Mouse (Mus musculus) embryonic facial prominence, embryonic 10.5 days (tissue): ENCODE results near the gene Atrnl1. TPM values are rescaled to one million over a fixed set of nuclear protein-coding genes. Genes with fewer than 3 reads are reported as not detected.

Experiments used
- DNase-seq: peaks from one replicate; pipeline ENCODE4 v3.0.0-alpha.2; 2017; ENCODE audit warnings: low spot score
- H3K27ac ChIP-seq: fragments of 300-500 bp; sonication (generic); replicated peaks from 2 replicates; pipeline ENCODE4 v1.5.1; 2016; ENCODE audit warnings: mild to moderate bottlenecking
- H3K27me3 ChIP-seq: fragments of 300-500 bp; sonication (generic); replicated peaks from 2 replicates; pipeline ENCODE4 v1.6.1; 2016; ENCODE audit warnings: low read depth, mild to moderate bottlenecking; ENCODE audit not compliant: poor library complexity, severe bottlenecking
- H3K36me3 ChIP-seq: fragments of 300-500 bp; sonication (generic); replicated peaks from 2 replicates; pipeline ENCODE4 v1.6.1; 2016; ENCODE audit warnings: mild to moderate bottlenecking, moderate library complexity
- H3K4me1 ChIP-seq: fragments of 300-500 bp; sonication (generic); 2 replicates; pipeline ENCODE4 v1.6.1; 2016
- H3K4me3 ChIP-seq: fragments of 300-500 bp; sonication (generic); 2 replicates; pipeline ENCODE4 v1.5.1; 2016; ENCODE audit warnings: mild to moderate bottlenecking, moderate library complexity
- H3K9me3 ChIP-seq: fragments of 300-500 bp; sonication (generic); 2 replicates; pipeline ENCODE4 v1.6.1; 2016; ENCODE audit warnings: mild to moderate bottlenecking
- WGBS: fragments of 180-500 bp; shearing (Covaris S2); methylation state at CpG from one replicate; pipeline ENCODE4 v1.1.7; 2016; 5-methylcytosine and 5-hydroxymethylcytosine counted together
- polyA plus RNA-seq: library from polyadenylated mRNA; unstranded; fragments of >200 nt; fragmentation: Nextera tagmentation; extraction: Ambion mirVana; gene quantifications from 2 replicates; pipeline ENCODE4 v1.2.1, GENCODE M21; 2016

Gene Atrnl1
- polyA plus RNA-seq, 1 experiment from 2014 or later: 4.3 TPM

DNA sequence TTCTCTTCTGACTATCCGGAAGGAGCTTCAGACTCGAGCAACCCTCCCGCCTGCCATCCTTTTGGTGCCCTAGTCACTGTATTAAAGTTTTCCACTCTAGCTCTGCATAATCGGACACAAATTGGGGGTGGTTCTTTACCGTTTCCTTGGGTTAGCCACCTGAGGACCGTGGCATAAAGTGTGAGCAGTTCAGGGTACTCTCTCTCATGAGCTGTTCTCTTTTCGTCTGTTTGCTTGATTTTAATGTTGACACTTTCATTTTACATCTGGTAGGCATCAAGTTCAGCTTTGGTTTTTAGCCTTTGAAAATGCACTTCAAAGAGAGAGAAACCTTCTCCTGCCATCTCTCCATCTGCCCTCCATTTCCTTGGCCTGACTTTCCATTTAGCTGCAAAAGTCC is 484.9 kb downstream of the Atrnl1 start:
- WGBS: 65% methylated on average over 7 of the region's 7 CpGs
- H3K4me1 ChIP-seq: peaks cover 21% of the 10 kb centered on the region
- no peaks in the 10 kb centered on the region for H3K9me3 ChIP-seq
- no peaks in the 10 kb centered on the region; the same call in 1 of the 2 replicates for H3K27me3 ChIP-seq
- no peaks in the 10 kb centered on the region for H3K36me3 ChIP-seq
- H3K27ac ChIP-seq: no peak overlapping the region
- no peak for DNase-seq
- H3K4me3 ChIP-seq: no peak overlapping the region

DNA sequence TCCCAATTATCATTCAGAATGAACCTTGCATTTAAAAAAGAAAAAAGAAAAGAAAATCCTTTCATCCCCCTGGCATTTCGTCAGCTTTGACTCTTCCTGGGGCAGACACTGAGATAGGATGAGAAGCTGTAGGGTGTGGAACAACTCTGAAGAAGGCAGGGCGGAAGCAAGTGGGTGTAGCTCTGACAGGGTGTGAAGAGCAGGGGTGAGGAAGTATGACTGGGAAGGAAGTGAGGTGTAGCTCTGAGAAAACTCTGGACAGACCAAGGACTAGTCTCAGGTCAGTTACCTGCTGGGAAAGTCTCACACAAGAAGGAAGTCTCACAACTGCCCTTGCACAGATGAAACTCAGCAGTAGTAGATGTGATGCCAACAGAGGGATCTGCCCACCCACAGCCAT is 486.4 kb downstream of the Atrnl1 start:
- no peak overlapping the region for H3K4me3 ChIP-seq
- peaks cover 21% of the 10 kb centered on the region for H3K4me1 ChIP-seq
- peaks cover under 1% of the 10 kb centered on the region; the same call in 1 of the 2 replicates for H3K27me3 ChIP-seq
- no peaks in the 10 kb centered on the region for H3K9me3 ChIP-seq
- H3K36me3 ChIP-seq: no peaks in the 10 kb centered on the region
- no peak for DNase-seq
- no peak overlapping the region for H3K27ac ChIP-seq
- 86% methylated on average over 2 of the region's 2 CpGs for WGBS

GRCm38 (mm10) chr19:58099539-58099938 is 488.7 kb downstream of the Atrnl1 start:
- Histone ChIP-seq H3K36me3 (no peaks in the 10 kb centered on the region), H3K4me1 (peaks cover 23% of the 10 kb centered on the region), H3K4me3 (no peak overlapping the region), H3K27ac (no peak overlapping the region), H3K27me3 (peaks cover 24% of the 10 kb centered on the region; the same call in 1 of the 2 replicates), H3K9me3 (no peaks in the 10 kb centered on the region)
- 95% methylated on average over 5 of the region's 5 CpGs for WGBS
- DNase-seq: no peak

DNA sequence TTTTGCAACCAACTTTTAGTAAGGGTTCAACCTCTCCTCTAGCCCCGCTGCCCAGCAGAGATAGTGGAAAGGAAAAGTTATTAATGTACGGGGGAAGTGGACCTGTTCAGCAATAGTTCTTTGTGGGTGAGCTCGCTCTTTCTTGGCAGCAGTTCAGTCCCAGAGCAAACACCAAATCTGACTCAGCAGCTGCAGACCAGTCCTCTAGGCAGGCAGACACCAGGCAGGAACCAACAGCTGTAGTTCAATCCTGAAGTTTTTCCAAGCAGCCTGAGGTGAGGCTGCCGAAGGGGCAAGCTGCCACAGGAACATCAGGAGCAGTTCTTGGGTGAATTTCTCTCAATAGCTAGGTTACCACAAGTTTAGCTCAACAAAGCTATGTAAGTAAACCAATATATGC is 489.5 kb downstream of the Atrnl1 start:
- peaks cover 31% of the 10 kb centered on the region for H3K27me3 ChIP-seq

DNA sequence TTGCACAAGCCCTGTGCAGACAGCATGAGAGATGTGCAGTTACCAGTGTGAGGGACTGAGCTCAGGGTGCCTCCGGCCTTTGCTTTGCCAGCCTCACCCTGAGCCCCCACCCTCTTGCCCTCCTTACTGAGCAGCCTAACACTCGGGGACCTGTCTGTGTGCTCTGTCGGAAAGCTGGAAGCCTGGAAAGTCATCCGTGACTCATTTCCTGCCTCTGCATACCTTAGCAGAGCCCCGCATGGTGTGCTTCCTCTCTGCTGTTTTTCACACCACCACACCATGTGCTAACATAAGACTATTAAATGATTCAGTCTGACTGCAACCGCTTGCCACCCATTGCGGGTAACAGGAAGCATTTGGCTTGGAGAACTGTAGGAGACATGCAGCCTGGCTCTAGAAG is 493.7 kb downstream of the Atrnl1 start:
- Histone ChIP-seq H3K4me1 (peaks cover 18% of the 10 kb centered on the region), H3K4me3 (no peak overlapping the region), H3K36me3 (no peaks in the 10 kb centered on the region), H3K9me3 (no peaks in the 10 kb centered on the region), H3K27ac (no peak overlapping the region; the same call in 1 of the 2 replicates), H3K27me3 (peaks cover 58% of the 10 kb centered on the region)
- WGBS: 62% methylated on average over 7 of the region's 7 CpGs
- no peak for DNase-seq

More for the DNA sequence above, 489.5 kb downstream of the Atrnl1 start:
- WGBS: 92% methylated on average over 4 of the region's 4 CpGs
- Histone ChIP-seq H3K36me3 (no peaks in the 10 kb centered on the region), H3K27ac (no peak overlapping the region), H3K4me1 (peaks cover 17% of the 10 kb centered on the region), H3K9me3 (no peaks in the 10 kb centered on the region), H3K4me3 (no peak overlapping the region)
- DNase-seq: no peak

DNA sequence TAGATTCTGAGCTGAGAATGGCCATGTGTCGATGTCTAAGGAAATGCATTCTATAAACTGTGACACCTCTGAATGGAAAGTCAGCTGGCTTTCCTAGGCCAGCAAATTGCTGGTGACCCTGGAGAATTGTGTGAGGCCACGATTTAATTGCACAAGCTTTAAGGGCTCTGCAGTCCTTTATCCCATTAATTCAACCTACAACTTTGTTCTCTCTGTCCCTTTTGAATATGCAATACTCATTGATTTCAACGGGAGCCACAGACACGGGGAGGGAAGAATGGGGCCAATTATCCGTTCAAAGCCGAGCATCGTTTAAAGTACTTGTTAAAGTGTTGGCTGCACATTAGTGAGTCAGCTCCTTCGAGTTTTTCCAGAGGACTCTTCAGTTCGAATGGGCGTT is 496.8 kb downstream of the Atrnl1 start:
- peaks cover 29% of the 10 kb centered on the region for H3K4me1 ChIP-seq
- WGBS: 50% methylated on average over 10 of the region's 10 CpGs
- H3K9me3 ChIP-seq: no peaks in the 10 kb centered on the region
- no peaks in the 10 kb centered on the region for H3K36me3 ChIP-seq
- DNase-seq: no peak
- peaks cover 64% of the 10 kb centered on the region for H3K27me3 ChIP-seq
- no peak overlapping the region for H3K4me3 ChIP-seq
- H3K27ac ChIP-seq: no peak overlapping the region

- Histone ChIP-seq H3K27ac (no peak overlapping the region), H3K27me3 (peaks cover 36% of the 10 kb centered on the region), H3K4me3 (no peak overlapping the region), H3K4me1 (peaks cover 25% of the 10 kb centered on the region), H3K36me3 (no peaks in the 10 kb centered on the region), H3K9me3 (no peaks in the 10 kb centered on the region)
- no peak for DNase-seq
- WGBS: 97% methylated on average over 3 of the region's 3 CpGs
These were observed 499.7 kb downstream of the Atrnl1 start for GRCm38 (mm10) chr19:58110491-58110890.

GRCm38 (mm10) chr19:58111291-58111690 is 500.5 kb downstream of the Atrnl1 start:
- peaks cover 28% of the 10 kb centered on the region for H3K27me3 ChIP-seq
- no peak overlapping the region for H3K27ac ChIP-seq
- H3K4me3 ChIP-seq: no peak overlapping the region
- H3K36me3 ChIP-seq: no peaks in the 10 kb centered on the region
- H3K4me1 ChIP-seq: peaks cover 25% of the 10 kb centered on the region
- WGBS: 94% methylated on average over 6 of the region's 6 CpGs
- no peak for DNase-seq
- no peaks in the 10 kb centered on the region for H3K9me3 ChIP-seq

- H3K4me3 ChIP-seq: no peak overlapping the region
- 49% methylated on average over 5 of the region's 5 CpGs for WGBS
- H3K36me3 ChIP-seq: no peaks in the 10 kb centered on the region
- H3K27me3 ChIP-seq: peaks cover 22% of the 10 kb centered on the region
- H3K9me3 ChIP-seq: no peaks in the 10 kb centered on the region
- no peak for DNase-seq
- no peak overlapping the region for H3K27ac ChIP-seq
- H3K4me1 ChIP-seq: peaks cover 25% of the 10 kb centered on the region
These were observed 501.3 kb downstream of the Atrnl1 start for GRCm38 (mm10) chr19:58112151-58112550.

DNA sequence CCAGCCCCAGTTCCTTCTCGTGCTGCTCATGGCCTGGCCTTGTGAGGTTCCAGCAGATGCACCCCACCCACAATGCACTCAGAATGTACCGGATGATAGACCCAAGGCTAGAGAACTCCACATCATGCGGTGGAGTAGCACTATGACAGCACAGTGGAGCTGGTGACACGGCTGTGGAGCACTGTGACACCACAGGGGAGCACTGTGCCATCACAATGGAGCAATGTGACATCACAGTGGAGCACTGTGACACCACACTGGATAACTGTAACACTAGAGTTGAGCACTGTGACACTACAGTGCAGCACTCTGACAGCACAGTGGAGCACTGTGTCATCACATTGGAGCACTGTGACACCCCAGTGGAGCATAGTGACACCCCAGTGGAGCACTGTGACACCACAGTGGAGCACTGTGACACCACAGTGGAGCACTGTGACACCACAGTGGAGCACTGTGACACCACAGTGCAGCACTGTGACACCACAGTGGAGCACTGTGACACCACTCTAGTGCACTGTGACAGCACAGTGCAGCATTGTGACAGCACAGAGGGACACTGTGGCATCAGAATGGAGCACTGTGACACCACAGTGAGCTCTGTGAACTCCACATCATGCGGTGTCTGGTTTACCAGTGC is 502.4 kb downstream of the Atrnl1 start:
- no peak for DNase-seq
- no peak overlapping the region for H3K4me3 ChIP-seq
- H3K27me3 ChIP-seq: peaks cover 22% of the 10 kb centered on the region
- no peak overlapping the region for H3K27ac ChIP-seq
- H3K36me3 ChIP-seq: no peaks in the 10 kb centered on the region
- peaks cover 17% of the 10 kb centered on the region for H3K4me1 ChIP-seq
- H3K9me3 ChIP-seq: no peaks in the 10 kb centered on the region
- WGBS: 77% methylated on average over 5 of the region's 5 CpGs

DNA sequence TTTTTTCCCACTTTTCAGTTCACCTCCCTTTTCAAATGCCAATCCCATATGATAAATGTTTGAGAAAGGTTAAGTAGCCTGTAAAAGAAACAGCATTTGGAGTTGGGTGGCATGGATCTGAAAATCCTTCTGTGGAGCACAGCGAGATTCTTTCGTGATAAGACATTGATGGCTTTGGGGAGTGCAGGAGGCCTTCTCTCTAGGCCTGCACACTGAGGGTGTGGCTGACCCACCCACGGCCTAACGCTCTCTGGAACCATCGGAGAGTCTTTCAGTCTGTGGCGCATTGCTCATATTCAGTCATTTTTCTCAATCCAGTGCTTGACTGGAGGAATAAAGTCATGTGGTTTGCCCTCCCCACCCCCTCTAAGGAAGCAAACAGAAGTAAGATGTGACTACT is 506.8 kb downstream of the Atrnl1 start:
- H3K9me3 ChIP-seq: no peaks in the 10 kb centered on the region
- H3K36me3 ChIP-seq: peaks cover 3% of the 10 kb centered on the region; the same call in 1 of the 2 replicates
- H3K27me3 ChIP-seq: no peaks in the 10 kb centered on the region; the same call in 1 of the 2 replicates
- H3K4me1 ChIP-seq: peaks cover 43% of the 10 kb centered on the region
- no peak overlapping the region for H3K27ac ChIP-seq
- no peak overlapping the region for H3K4me3 ChIP-seq
- DNase-seq: no peak
- WGBS: 96% methylated on average over 6 of the region's 6 CpGs

DNA sequence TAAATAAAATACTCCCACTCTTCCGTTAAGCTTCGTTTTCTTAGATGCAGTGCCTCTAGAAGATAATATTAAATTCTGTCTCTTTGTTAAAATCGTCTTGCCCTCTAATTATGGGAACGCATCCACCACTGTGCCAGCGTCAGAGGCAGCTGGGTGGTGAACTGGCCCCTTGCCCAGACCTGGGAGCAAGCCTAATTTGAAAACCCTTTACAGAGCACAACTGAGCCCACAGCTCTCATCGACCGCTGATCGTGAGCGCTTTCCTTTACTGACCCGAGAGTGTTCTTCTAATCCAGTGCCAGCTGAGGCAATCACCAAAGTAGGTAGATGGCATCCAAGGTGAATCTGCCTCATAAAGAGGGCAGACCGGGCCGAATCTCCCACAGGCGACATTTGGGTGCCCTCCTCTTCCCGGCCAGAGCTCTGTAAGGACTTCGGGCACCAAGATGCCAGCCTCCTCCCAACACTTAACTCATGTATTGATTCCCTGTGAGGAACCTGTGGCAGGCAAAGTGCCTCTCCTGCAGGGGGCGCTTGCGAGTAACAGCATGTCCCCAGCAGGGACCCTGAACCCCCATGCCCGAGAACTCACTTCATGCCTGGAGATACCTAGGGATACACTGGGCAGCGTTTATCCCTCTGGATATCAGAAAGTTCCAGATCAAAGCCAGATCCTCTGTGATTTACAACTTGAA is 507.5 kb downstream of the Atrnl1 start:
- DNase-seq: no peak
- 94% methylated on average over 19 of the region's 19 CpGs for WGBS
- no peaks in the 10 kb centered on the region for H3K9me3 ChIP-seq
- H3K4me1 ChIP-seq: peaks cover 37% of the 10 kb centered on the region
- no peak overlapping the region for H3K4me3 ChIP-seq
- no peak overlapping the region for H3K27ac ChIP-seq
- no peaks in the 10 kb centered on the region; the same call in 1 of the 2 replicates for H3K27me3 ChIP-seq
- peaks cover 3% of the 10 kb centered on the region; the same call in 1 of the 2 replicates for H3K36me3 ChIP-seq

- Histone ChIP-seq H3K4me1 (peaks cover 37% of the 10 kb centered on the region), H3K27ac (no peak overlapping the region), H3K36me3 (peaks cover 3% of the 10 kb centered on the region; the same call in 1 of the 2 replicates), H3K9me3 (no peaks in the 10 kb centered on the region), H3K27me3 (no peaks in the 10 kb centered on the region; the same call in 1 of the 2 replicates), H3K4me3 (no peak overlapping the region)
- DNase-seq: no peak
- 89% methylated on average over 11 of the region's 11 CpGs for WGBS
These were observed 508.0 kb downstream of the Atrnl1 start for GRCm38 (mm10) chr19:58118864-58119263.
